Mouse (Mus musculus) embryonic facial prominence, embryonic 15.5 days (tissue): ENCODE measurements around the gene Stard10. TPM values are rescaled to one million over a fixed set of nuclear protein-coding genes. Genes with fewer than 3 reads are reported as not detected.

ENCODE experiments used
- ATAC-seq: fragments of 200-750 bp; cut with Nextera tagmentation; 2 replicates; pipeline ENCODE4 v1.8.0; 2017; ENCODE audit warnings: low read depth, moderate TSS enrichment; ENCODE audit not compliant: insufficient number of reproducible peaks, low FRiP score, low TSS enrichment
- H3K27ac ChIP-seq: fragments of 300-500 bp; sonication (generic); replicated peaks from 2 replicates; pipeline ENCODE4 v1.5.1; 2015; ENCODE audit warnings: mild to moderate bottlenecking, inconsistent platforms
- H3K27me3 ChIP-seq: fragments of 300-500 bp; sonication (generic); 2 replicates; pipeline ENCODE4 v1.6.1; 2015; ENCODE audit warnings: inconsistent platforms
- H3K36me3 ChIP-seq: fragments of 300-500 bp; sonication (generic); 2 replicates; pipeline ENCODE4 v1.6.1; 2015; ENCODE audit warnings: mild to moderate bottlenecking, inconsistent platforms
- H3K4me1 ChIP-seq: fragments of 300-500 bp; sonication (generic); 2 replicates; pipeline ENCODE4 v1.6.1; 2015; ENCODE audit warnings: inconsistent platforms
- H3K4me2 ChIP-seq: fragments of 300-500 bp; sonication (generic); replicated peaks from 2 replicates; pipeline ENCODE4 v1.6.1; 2015; ENCODE audit warnings: mild to moderate bottlenecking, inconsistent platforms
- H3K4me3 ChIP-seq: fragments of 300-500 bp; sonication (generic); replicated peaks from 2 replicates; pipeline ENCODE4 v1.5.1; 2015; ENCODE audit warnings: mild to moderate bottlenecking, inconsistent platforms
- H3K9ac ChIP-seq: fragments of 300-500 bp; sonication (generic); 2 replicates; pipeline ENCODE4 v1.6.1; 2015; ENCODE audit warnings: inconsistent platforms
- H3K9me3 ChIP-seq: fragments of 300-500 bp; sonication (generic); replicated peaks from 2 replicates; pipeline ENCODE4 v1.6.1; 2016; ENCODE audit warnings: inconsistent platforms
- WGBS: fragments of 180-500 bp; shearing (Covaris S2); methylation state at CpG from one replicate; pipeline ENCODE4 v1.1.7; 2015; 5-methylcytosine and 5-hydroxymethylcytosine counted together
- polyA plus RNA-seq: library from polyadenylated mRNA; unstranded; fragments of >200 nt; fragmentation: Nextera tagmentation; extraction: Ambion mirVana; gene quantifications from 2 replicates; pipeline ENCODE4 v1.2.1, GENCODE M21; 2015

The Stard10 gene
- polyA plus RNA-seq, 1 experiment from 2014 or later, result 33.9 TPM

GRCm38 (mm10) chr7:101330841-101331173 lies 13.9 kb downstream of the Stard10 start:
- Histone ChIP-seq H3K9me3 (no peaks in the 10 kb centered on the region), H3K27me3 (no peaks in the 10 kb centered on the region), H3K27ac (no peak overlapping the region), H3K4me3 (no peak overlapping the region), H3K9ac (no peak overlapping the region), H3K4me1 (peaks cover 23% of the 10 kb centered on the region), H3K36me3 (no peaks in the 10 kb centered on the region), H3K4me2 (no peak overlapping the region)
- 52% methylated on average over 4 of the region's 4 CpGs for WGBS
- ATAC-seq, result no peak

GRCm38 (mm10) chr7:101332045-101332831 lies 15.4 kb downstream of the Stard10 start:
- no peak for ATAC-seq
- H3K9me3 ChIP-seq, result no peaks in the 10 kb centered on the region
- no peak overlapping the region for H3K27ac ChIP-seq
- 74% methylated on average over 5 of the region's 5 CpGs for WGBS
- H3K9ac ChIP-seq, result no peak overlapping the region
- no peak overlapping the region for H3K4me2 ChIP-seq
- H3K4me1 ChIP-seq, result peaks cover 23% of the 10 kb centered on the region
- no peaks in the 10 kb centered on the region for H3K27me3 ChIP-seq
- no peaks in the 10 kb centered on the region for H3K36me3 ChIP-seq
- no peak overlapping the region for H3K4me3 ChIP-seq

DNA sequence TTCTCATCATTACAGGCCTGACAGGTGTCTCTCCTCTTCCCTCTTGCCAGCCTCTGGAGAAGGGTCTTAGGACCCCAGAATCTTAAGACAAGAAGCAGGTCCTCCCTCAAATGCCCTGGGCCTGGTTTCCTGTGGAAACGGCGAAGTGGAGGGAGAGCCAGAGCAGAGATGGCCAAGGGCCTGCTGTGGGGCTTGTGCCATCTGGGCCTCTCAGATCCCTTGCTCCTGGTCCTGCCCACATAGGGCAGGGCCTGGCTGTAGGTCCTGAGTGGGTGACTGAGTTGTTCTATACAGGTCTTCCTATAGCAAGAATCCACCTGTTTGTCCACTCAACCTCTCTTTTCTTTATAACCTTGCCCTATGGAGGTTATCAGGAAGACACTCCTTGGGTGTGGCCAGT lies 18.3 kb downstream of the Stard10 start:
- Histone ChIP-seq H3K27ac (no peak overlapping the region), H3K4me1 (peaks cover 6% of the 10 kb centered on the region; the same call in 1 of the 2 replicates), H3K36me3 (no peaks in the 10 kb centered on the region), H3K27me3 (no peaks in the 10 kb centered on the region), H3K4me2 (no peak overlapping the region), H3K9me3 (no peaks in the 10 kb centered on the region), H3K9ac (no peak overlapping the region), H3K4me3 (no peak overlapping the region)
- WGBS, result 75% methylated on average over 2 of the region's 2 CpGs
- ATAC-seq, result no peak

DNA sequence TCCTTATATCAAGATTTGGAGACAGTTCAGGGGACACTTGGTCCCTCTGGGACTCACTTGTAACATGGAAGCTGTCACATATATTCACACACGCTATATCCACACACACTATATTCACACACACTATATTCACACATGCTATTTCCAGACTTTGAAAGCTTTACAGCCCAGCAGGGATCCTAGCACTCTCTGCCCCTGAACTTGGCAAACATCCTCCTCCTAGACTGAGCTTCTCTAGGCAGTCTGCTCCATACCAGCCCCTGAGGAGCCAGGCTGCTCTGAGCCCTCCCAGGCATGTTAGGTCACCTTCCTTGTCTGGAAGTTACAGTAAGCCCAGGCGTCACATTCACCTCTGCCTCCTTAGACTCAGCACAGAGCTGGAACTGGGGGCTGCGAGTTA lies 19.8 kb downstream of the Stard10 start:
- H3K4me2 ChIP-seq, result no peak overlapping the region
- no peak overlapping the region for H3K4me3 ChIP-seq
- no peak overlapping the region for H3K9ac ChIP-seq
- H3K27ac ChIP-seq, result no peak overlapping the region
- 80% methylated on average over 3 of the region's 3 CpGs for WGBS
- H3K27me3 ChIP-seq, result no peaks in the 10 kb centered on the region
- ATAC-seq, result no peak
- no peaks in the 10 kb centered on the region for H3K36me3 ChIP-seq
- no peaks in the 10 kb centered on the region for H3K9me3 ChIP-seq
- H3K4me1 ChIP-seq, result no peaks in the 10 kb centered on the region

DNA sequence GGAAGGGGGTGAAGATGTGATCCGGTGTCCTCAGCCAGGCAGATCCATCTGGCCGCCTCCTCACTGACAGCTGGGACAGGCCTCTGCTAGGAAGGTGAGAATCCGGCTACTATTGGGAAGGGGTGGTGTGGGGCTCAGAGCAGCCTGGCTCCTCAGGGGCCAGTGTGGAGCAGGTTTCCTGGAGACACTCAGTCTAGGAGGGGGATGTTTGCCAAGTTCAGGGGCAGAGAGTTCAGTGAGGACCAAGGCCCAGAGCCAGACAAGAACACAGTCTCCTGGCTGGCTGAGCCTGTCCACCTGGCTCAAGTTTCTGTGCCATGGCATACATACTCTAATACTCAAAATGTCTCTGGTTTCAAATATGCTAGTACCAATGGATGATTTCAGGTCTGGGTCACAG lies 20.5 kb downstream of the Stard10 start:
- no peak overlapping the region for H3K4me3 ChIP-seq
- H3K9me3 ChIP-seq, result no peaks in the 10 kb centered on the region
- H3K4me2 ChIP-seq, result no peak overlapping the region
- no peaks in the 10 kb centered on the region for H3K4me1 ChIP-seq
- no peaks in the 10 kb centered on the region for H3K27me3 ChIP-seq
- H3K36me3 ChIP-seq, result no peaks in the 10 kb centered on the region
- WGBS, result 90% methylated on average over 3 of the region's 3 CpGs
- H3K27ac ChIP-seq, result no peak overlapping the region
- ATAC-seq, result no peak
- H3K9ac ChIP-seq, result no peak overlapping the region

DNA sequence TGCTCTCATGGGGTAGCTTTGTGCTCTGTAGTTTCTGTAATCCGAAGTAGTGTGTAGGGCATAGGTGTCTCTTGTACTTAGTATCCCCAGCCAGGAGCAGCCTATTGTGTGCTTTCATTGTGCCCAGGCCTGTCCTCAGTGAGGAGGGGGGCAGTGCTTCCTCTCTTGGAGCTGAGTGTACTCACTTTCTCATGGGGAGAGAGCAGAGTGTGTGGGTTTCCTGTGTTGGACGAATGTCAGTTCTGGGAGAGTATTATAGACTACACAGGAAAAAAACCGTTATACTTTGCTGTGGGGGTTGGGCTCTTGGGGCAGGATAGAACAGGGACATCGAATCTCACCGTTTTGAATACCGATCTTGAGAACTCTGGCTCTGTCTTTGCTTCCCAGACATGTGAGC lies 24.5 kb downstream of the Stard10 start:
- Histone ChIP-seq H3K27ac (no peak overlapping the region), H3K36me3 (0 out of 2 replicates have a peak, but pooled peaks cover 5% of the 10 kb centered on the region), H3K4me3 (no peak overlapping the region), H3K9me3 (no peaks in the 10 kb centered on the region), H3K4me2 (no peak overlapping the region), H3K9ac (no peak overlapping the region), H3K4me1 (no peaks in the 10 kb centered on the region), H3K27me3 (no peaks in the 10 kb centered on the region)
- 44% methylated on average over 6 of the region's 6 CpGs for WGBS
- ATAC-seq, result no peak

DNA sequence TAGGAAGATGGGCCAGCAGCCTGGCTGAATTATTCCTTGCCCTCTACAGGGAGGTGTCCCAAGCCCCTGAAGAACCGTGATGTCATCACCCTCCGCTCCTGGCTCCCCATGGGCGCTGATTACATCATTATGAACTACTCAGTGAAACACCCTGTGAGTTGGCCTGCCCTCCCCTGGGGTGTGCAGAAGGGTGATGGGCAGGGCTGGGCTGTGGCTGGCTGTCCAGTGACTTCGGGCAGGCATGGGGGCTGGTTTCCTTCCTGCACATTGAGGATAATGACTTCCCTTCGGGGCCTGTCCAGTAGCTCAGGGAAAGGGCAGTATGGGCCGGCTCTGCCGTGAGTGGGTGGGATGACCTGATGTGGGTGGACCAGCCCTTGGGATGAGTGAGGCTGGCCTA lies 26.2 kb downstream of the Stard10 start:
- Histone ChIP-seq H3K4me1 (peaks cover 12% of the 10 kb centered on the region), H3K4me3 (no peak overlapping the region), H3K27ac (no peak overlapping the region), H3K27me3 (no peaks in the 10 kb centered on the region), H3K9me3 (no peaks in the 10 kb centered on the region), H3K36me3 (0 out of 2 replicates have a peak, but pooled peaks cover 5% of the 10 kb centered on the region), H3K9ac (no peak overlapping the region), H3K4me2 (no peak overlapping the region)
- WGBS, result 68% methylated on average over 7 of the region's 7 CpGs
- ATAC-seq, result no peak

- no peaks in the 10 kb centered on the region for H3K9me3 ChIP-seq
- no peak overlapping the region for H3K9ac ChIP-seq
- H3K27ac ChIP-seq, result no peak overlapping the region
- H3K27me3 ChIP-seq, result no peaks in the 10 kb centered on the region; the same call in 1 of the 2 replicates
- 64% methylated on average over 4 of the region's 4 CpGs for WGBS
- 0 out of 2 replicates have a peak, but pooled peaks cover 5% of the 10 kb centered on the region for H3K36me3 ChIP-seq
- ATAC-seq, result no peak
- H3K4me2 ChIP-seq, result no peak overlapping the region
- H3K4me1 ChIP-seq, result peaks cover 22% of the 10 kb centered on the region
- no peak overlapping the region for H3K4me3 ChIP-seq
These were observed 28.0 kb downstream of the Stard10 start for GRCm38 (mm10) chr7:101344892-101345291.

- Histone ChIP-seq H3K36me3 (0 out of 2 replicates have a peak, but pooled peaks cover 5% of the 10 kb centered on the region), H3K27me3 (no peaks in the 10 kb centered on the region; the same call in 1 of the 2 replicates), H3K4me1 (peaks cover 22% of the 10 kb centered on the region), H3K9ac (no peak overlapping the region), H3K4me2 (no peak overlapping the region), H3K27ac (no peak overlapping the region), H3K4me3 (no peak overlapping the region), H3K9me3 (no peaks in the 10 kb centered on the region)
- 69% methylated on average over 2 of the region's 2 CpGs for WGBS
- no peak for ATAC-seq
These were observed 30.1 kb downstream of the Stard10 start for GRCm38 (mm10) chr7:101346991-101347390.

DNA sequence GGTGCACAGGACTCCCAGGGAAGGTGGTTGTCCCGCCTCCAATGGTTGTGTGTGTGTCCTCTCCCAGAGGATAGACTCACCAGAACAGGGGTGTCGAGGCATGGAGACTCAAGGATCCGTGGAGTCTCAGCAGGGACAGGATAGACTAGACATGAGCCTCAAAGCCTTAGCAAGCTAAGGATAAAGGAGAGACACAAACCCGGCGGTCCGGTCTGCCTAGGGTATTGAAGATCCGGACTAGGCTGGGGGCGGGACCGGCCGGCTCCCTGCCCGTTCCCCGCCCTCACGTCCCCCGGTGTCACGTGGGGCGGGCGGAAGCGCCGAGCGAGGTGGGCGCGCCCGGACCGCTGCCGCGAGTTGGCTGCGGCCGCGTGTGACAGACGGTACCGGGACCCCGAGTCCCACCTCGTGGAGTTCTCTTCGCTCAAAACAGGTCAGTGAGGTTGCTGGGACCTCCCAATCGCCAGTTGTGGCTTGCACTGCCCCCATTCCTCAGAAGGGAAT lies 30.9 kb downstream of the Stard10 start, which contains the start of gene Arap1:
Gene Arap1, plus strand, starts transcription at position 301 of the 504 bp plus-strand sequence.
- peak within 1 kb of the TSS; percentile 37 for H3K9ac ChIP-seq
- peaks cover 22% of the 10 kb centered on the region for H3K4me1 ChIP-seq
- H3K36me3 ChIP-seq, result 0 out of 2 replicates have a peak, but pooled peaks cover 5% of the 10 kb centered on the region
- peak; percentile 75 for ATAC-seq
- H3K4me3 ChIP-seq, result peak within 1 kb of the TSS; percentile 57
- peak within 1 kb of the TSS; percentile 96 for H3K4me2 ChIP-seq
- WGBS, result under 1% methylated on average over 35 of the region's 35 CpGs
- no peaks in the 10 kb centered on the region; the same call in 1 of the 2 replicates for H3K27me3 ChIP-seq
- peak within 1 kb of the TSS; percentile 51 for H3K27ac ChIP-seq
- H3K9me3 ChIP-seq, result no peaks in the 10 kb centered on the region

GRCm38 (mm10) chr7:101348312-101348711 lies 31.4 kb downstream of the Stard10 start:
- H3K9me3 ChIP-seq, result no peaks in the 10 kb centered on the region
- peak overlapping the region; percentile 57 for H3K4me3 ChIP-seq
- H3K4me2 ChIP-seq, result peak overlapping the region; percentile 96
- ATAC-seq, result no peak
- H3K27ac ChIP-seq, result no peak overlapping the region
- 3% methylated on average over 13 of the region's 13 CpGs for WGBS
- 0 out of 2 replicates have a peak, but pooled peaks cover 5% of the 10 kb centered on the region for H3K36me3 ChIP-seq
- peak overlapping the region; percentile 37 for H3K9ac ChIP-seq
- peaks cover 22% of the 10 kb centered on the region for H3K4me1 ChIP-seq
- H3K27me3 ChIP-seq, result no peaks in the 10 kb centered on the region; the same call in 1 of the 2 replicates
